Mouse (Mus musculus): Measurements from ENCODE around the gene 4930430A15Rik. TPM values are rescaled to one million over a fixed set of nuclear protein-coding genes. Genes with fewer than 3 reads are reported as not detected.

4930430A15Rik gene
- polyA plus RNA-seq (2017; shearing (Covaris generic)) = not detected

GRCm38 (mm10) chr2:111229502-111229901 lies at the start of gene 4930430A15Rik:
Gene 4930430A15Rik, minus strand, starts transcription at chr2:111229602.

GRCm38 (mm10) chr2:111274006-111274405 lies 44.6 kb upstream of the 4930430A15Rik start, which contains the start of gene Olfr1277:
Gene Olfr1277, minus strand, starts transcription at chr2:111274106.

GRCm38 (mm10) chr2:111254216-111254615 lies 24.8 kb upstream of the 4930430A15Rik start, which contains the start of gene Olfr1276:
Gene Olfr1276, plus strand, starts transcription at chr2:111254516.

GRCm38 (mm10) chr2:111235186-111235585 lies 5.8 kb upstream of the 4930430A15Rik start, which contains the start of gene Olfr1275:
Gene Olfr1275, minus strand, starts transcription at chr2:111235286.

GRCm38 (mm10) chr2:111152836-111153235 lies 76.6 kb downstream of the 4930430A15Rik start, which contains the start of gene Gm15130:
Gene Gm15130, minus strand, starts transcription at chr2:111152936.

Other genes with a start within 250 kb of the 4930430A15Rik start
- gene Gm13941, start 123.6 kb downstream of the 4930430A15Rik start, polyA plus RNA-seq (2017; shearing (Covaris generic)) = not detected
- not detected for gene Gm15130, start 76.7 kb downstream of the 4930430A15Rik start, polyA plus RNA-seq (2017; shearing (Covaris generic))
- not detected for gene Olfr1275, start 5.7 kb upstream of the 4930430A15Rik start, polyA plus RNA-seq (2017; shearing (Covaris generic))
- not detected for gene Olfr1276, start 24.9 kb upstream of the 4930430A15Rik start, polyA plus RNA-seq (2017; shearing (Covaris generic))
- gene Olfr1277, start 44.5 kb upstream of the 4930430A15Rik start, polyA plus RNA-seq (2017; shearing (Covaris generic)) = 0.07 TPM
- not detected for gene Olfr1278, start 60.5 kb upstream of the 4930430A15Rik start, polyA plus RNA-seq (2017; shearing (Covaris generic))
- gene Olfr1279, start 71.0 kb upstream of the 4930430A15Rik start, polyA plus RNA-seq (2017; shearing (Covaris generic)) = not detected
- gene Olfr1280, start 84.4 kb upstream of the 4930430A15Rik start, polyA plus RNA-seq (2017; shearing (Covaris generic)) = not detected
- not detected for gene Olfr1281, start 96.9 kb upstream of the 4930430A15Rik start, polyA plus RNA-seq (2017; shearing (Covaris generic))
- not detected for gene Olfr1282, start 106.5 kb upstream of the 4930430A15Rik start, polyA plus RNA-seq (2017; shearing (Covaris generic))
- gene Olfr1283, start 137.2 kb upstream of the 4930430A15Rik start, polyA plus RNA-seq (2017; shearing (Covaris generic)) = not detected
- gene Olfr1284, start 145.9 kb upstream of the 4930430A15Rik start, polyA plus RNA-seq (2017; shearing (Covaris generic)) = not detected
- gene Olfr1286, start 193.5 kb upstream of the 4930430A15Rik start, polyA plus RNA-seq (2017; shearing (Covaris generic)) = not detected
- not detected for gene Olfr1287, start 219.5 kb upstream of the 4930430A15Rik start, polyA plus RNA-seq (2017; shearing (Covaris generic))
- not detected for gene Olfr1288, start 244.5 kb upstream of the 4930430A15Rik start, polyA plus RNA-seq (2017; shearing (Covaris generic))